Mouse (Mus musculus) left cerebral cortex, postnatal 14 days (tissue): Measurements from ENCODE around the gene Gtf2ird1. TPM values are rescaled to one million over a fixed set of nuclear protein-coding genes. Genes with fewer than 3 reads are reported as not detected.

Source experiments
- DNase-seq, 2 experiments: peaks; one replicate each; pipeline ENCODE4 v3.0.0; 2021 to 2022; ENCODE audit warnings: low spot score in 2 of 2, mixed read lengths in 1 of 2
- intact Hi-C: fragments of 180-260 bp; cut with DNase I; formaldehyde crosslinking; loops from one replicate; pipeline ENCODE4 v1.15.1; 2025
- total RNA-seq, 2 experiments: library from RNA; stranded (reverse); gene quantifications; 2 replicates each; pipeline ENCODE4 v1.2.3; 2021

Gene Gtf2ird1
- total RNA-seq, 2 experiments from 2014 or later, result 36.4 to 43.8 TPM

GRCm38 (mm10) chr5:134423372-134423771, 33.1 kb downstream of the Gtf2ird1 start:
- intact Hi-C loops, result no loop called here
- DNase-seq, result no peak

- intact Hi-C loops, result no loop called here
- DNase-seq, result no peak
Observed at GRCm38 (mm10) chr5:134422265-134422925, 34.1 kb downstream of the Gtf2ird1 start.

- DNase-seq, result no peak
- intact Hi-C loops, result no loop called here
Observed at GRCm38 (mm10) chr5:134421061-134421460, 35.5 kb downstream of the Gtf2ird1 start.

- intact Hi-C loops, result no loop called here
- DNase-seq, result no peak
Observed at GRCm38 (mm10) chr5:134419700-134420099, 36.8 kb downstream of the Gtf2ird1 start.

GRCm38 (mm10) chr5:134418315-134419074, 38.0 kb downstream of the Gtf2ird1 start:
- DNase-seq, result peak in 1 of 2 experiments; percentile 17
- intact Hi-C loops, result no loop called here

GRCm38 (mm10) chr5:134412341-134412740, 44.2 kb downstream of the Gtf2ird1 start:
- no peak for DNase-seq
- intact Hi-C loops, result no loop called here

- intact Hi-C loops, result no loop called here
- no peak for DNase-seq
Observed at GRCm38 (mm10) chr5:134410307-134410836, 46.1 kb downstream of the Gtf2ird1 start.

- intact Hi-C loops, result no loop called here
- no peak for DNase-seq
Observed at GRCm38 (mm10) chr5:134409606-134410306, 46.8 kb downstream of the Gtf2ird1 start.

- intact Hi-C loops, result no loop called here
- DNase-seq, result no peak
Observed at GRCm38 (mm10) chr5:134408119-134408518, 48.4 kb downstream of the Gtf2ird1 start.

GRCm38 (mm10) chr5:134401841-134402240, 54.7 kb downstream of the Gtf2ird1 start:
- DNase-seq, result peak; percentile 64 to 75
- intact Hi-C loops, result no loop called here

GRCm38 (mm10) chr5:134397434-134398163, 58.9 kb downstream of the Gtf2ird1 start:
- intact Hi-C loops, result no loop called here

GRCm38 (mm10) chr5:134396519-134396918, 60.0 kb downstream of the Gtf2ird1 start:
- DNase-seq, result no peak
- intact Hi-C loops, result no loop called here

More at GRCm38 (mm10) chr5:134397434-134398163, 58.9 kb downstream of the Gtf2ird1 start:
- DNase-seq, result no peak

- intact Hi-C loops, result no loop called here
- DNase-seq, result no peak
Observed at GRCm38 (mm10) chr5:134394624-134395023, 61.9 kb downstream of the Gtf2ird1 start.

- DNase-seq, result no peak
- intact Hi-C loops, result no loop called here
Observed at GRCm38 (mm10) chr5:134393624-134394023, 62.9 kb downstream of the Gtf2ird1 start.

GRCm38 (mm10) chr5:134385106-134385505, 71.4 kb downstream of the Gtf2ird1 start:
- intact Hi-C loops, result loop anchor here (1.0 kb wide), 1 partner anchor 101 kb away; no protein-coding TSS in a partner anchor
- DNase-seq, result peak; percentile 59 to 73

GRCm38 (mm10) chr5:134375256-134375655, 81.3 kb downstream of the Gtf2ird1 start:
- no peak for DNase-seq
- intact Hi-C loops, result no loop called here

- intact Hi-C loops, result loop anchor here (5.0 kb wide), 1 partner anchor 113 kb away; no protein-coding TSS in a partner anchor
- no peak for DNase-seq
Observed at GRCm38 (mm10) chr5:134374546-134374945, 82.0 kb downstream of the Gtf2ird1 start.

GRCm38 (mm10) chr5:134373912-134374488, 82.5 kb downstream of the Gtf2ird1 start:
- peak; percentile 76 to 80 for DNase-seq
- intact Hi-C loops, result loop anchor here (5.0 kb wide), 1 partner anchor 113 kb away; no protein-coding TSS in a partner anchor
